Comparison of ENCODE assay signal across 17 mouse cellular contexts in the genomic region with DNA sequence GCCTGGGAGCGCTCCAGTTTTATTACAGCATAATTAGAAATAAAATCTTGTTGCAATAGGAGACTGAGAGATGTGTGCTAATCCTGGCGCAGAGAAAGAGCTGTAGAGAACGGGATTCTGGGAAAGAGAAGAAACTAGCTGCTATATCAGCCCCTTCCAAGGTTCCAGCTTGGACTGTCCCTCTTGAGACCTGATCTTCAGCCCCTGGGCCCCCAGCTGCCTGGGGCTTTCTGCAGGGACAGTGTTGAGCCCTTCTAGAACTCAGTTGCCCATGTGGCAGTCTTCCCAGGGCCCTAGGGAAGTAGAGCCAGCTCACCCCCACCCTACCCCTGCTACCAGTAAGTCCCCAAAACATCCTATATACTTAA.
DNase-seq lines count a peak whose midpoint lies in the region; ATAC-seq and TF ChIP-seq lines count a peak whose summit lies in the region.
"Had no signal": no experiment of that assay in that cellular context is flagged by ENCODE, and none has a peak within 500 bp of the region (broad histone marks: within the 10 kb centered on the region; RNA-seq: fewer than 3 reads in every experiment).

No protein-coding gene starts in this region.

- no peak for TF ChIP-seq CTCF in forebrain, postnatal 0 days (IDR thresholded peaks at IDR 0.05; ENCODE audit: low read depth)
- no peak for TF ChIP-seq CTCF in thymus, adult 2 months (IDR thresholded peaks at IDR 0.05; ENCODE audit: borderline replicate concordance, control insufficient read depth, extremely low read depth, insufficient read depth, low read length, poor library complexity)

- peak overlapping the region; percentile 92 for H3K27ac ChIP-seq in forebrain, embryonic 11.5 days (ENCODE audit: low read depth, low read length)
- H3K27ac ChIP-seq in forebrain, postnatal 0 days (ENCODE audit: low read depth, low read length), result peak overlapping the region; percentile 88
- H3K27ac ChIP-seq in midbrain, embryonic 10.5 days (replicated peaks), result peak overlapping the region; percentile 89
- H3K27ac ChIP-seq in neural tube, embryonic 13.5 days (replicated peaks), result peak overlapping the region; percentile 87
- H3K27ac ChIP-seq in thymus, adult 2 months (ENCODE audit: control insufficient read depth, insufficient read depth, low read length), result no peak overlapping the region
- H3K27ac ChIP-seq: embryonic facial prominence, embryonic 15.5 days; liver, embryonic 13.5 days had no signal

- H3K9me3 ChIP-seq in forebrain, embryonic 11.5 days (ENCODE audit: control insufficient read depth, low read length), result no peaks in the 10 kb centered on the region
- H3K9me3 ChIP-seq in forebrain, postnatal 0 days (ENCODE audit: low read length), result no peaks in the 10 kb centered on the region
- no peaks in the 10 kb centered on the region; the same call in 1 of the 2 replicates for H3K9me3 ChIP-seq in midbrain, embryonic 10.5 days (replicated peaks)
- no peaks in the 10 kb centered on the region for H3K9me3 ChIP-seq in neural tube, embryonic 13.5 days
- H3K9me3 ChIP-seq: embryonic facial prominence, embryonic 15.5 days; heart, embryonic 12.5 days; liver, embryonic 13.5 days had no signal

- WGBS in forebrain, embryonic 11.5 days, result 23% methylated on average over 3 of the region's 3 CpGs
- WGBS in forebrain, postnatal 0 days, result 11% methylated on average over 3 of the region's 3 CpGs
- 48% methylated on average over 3 of the region's 3 CpGs for WGBS in midbrain, embryonic 10.5 days
- 34% methylated on average over 3 of the region's 3 CpGs for WGBS in neural tube, embryonic 13.5 days
- 91% methylated on average over 3 of the region's 3 CpGs for WGBS in thymus, adult 2 months

- peak overlapping the region; percentile 1; the same call in 1 of the 2 replicates for H3K9ac ChIP-seq in forebrain, embryonic 11.5 days (ENCODE audit: low read length)
- H3K9ac ChIP-seq in forebrain, postnatal 0 days, result no peak overlapping the region
- H3K9ac ChIP-seq in neural tube, embryonic 13.5 days, result no peak overlapping the region
- H3K9ac ChIP-seq: embryonic facial prominence, embryonic 15.5 days; heart, embryonic 12.5 days; liver, embryonic 13.5 days had no signal

- no peak overlapping the region; the same call in 1 of the 2 replicates for H3K4me2 ChIP-seq in forebrain, embryonic 11.5 days (ENCODE audit: low read depth, low read length, severe bottlenecking)
- peak overlapping the region; percentile 36; the same call in 1 of the 2 replicates for H3K4me2 ChIP-seq in forebrain, postnatal 0 days (ENCODE audit: low read depth)
- peak overlapping the region; percentile 30; the same call in 1 of the 2 replicates for H3K4me2 ChIP-seq in neural tube, embryonic 13.5 days
- H3K4me2 ChIP-seq: embryonic facial prominence, embryonic 15.5 days; heart, embryonic 12.5 days; liver, embryonic 13.5 days had no signal

- no peaks in the 10 kb centered on the region; the same call in none of the 2 replicates for H3K27me3 ChIP-seq in forebrain, embryonic 11.5 days (ENCODE audit: control insufficient read depth, insufficient read depth, low read length)
- H3K27me3 ChIP-seq in forebrain, postnatal 0 days (ENCODE audit: insufficient read depth, low read length), result no peaks in the 10 kb centered on the region
- peaks cover 21% of the 10 kb centered on the region; the same call in 1 of the 2 replicates for H3K27me3 ChIP-seq in midbrain, embryonic 10.5 days (ENCODE audit: low read depth, poor library complexity, severe bottlenecking)
- H3K27me3 ChIP-seq in neural tube, embryonic 13.5 days, result no peaks in the 10 kb centered on the region
- no peaks in the 10 kb centered on the region for H3K27me3 ChIP-seq in thymus, adult 2 months (ENCODE audit: control insufficient read depth, insufficient read depth, low read length)
- H3K27me3 ChIP-seq: embryonic facial prominence, embryonic 15.5 days; liver, embryonic 13.5 days had no signal

- no peak overlapping the region for H3K4me3 ChIP-seq in forebrain, embryonic 11.5 days (ENCODE audit: low read depth, low read length)
- H3K4me3 ChIP-seq in forebrain, postnatal 0 days (ENCODE audit: low read depth, low read length), result no peak overlapping the region
- peak overlapping the region; percentile 36 for H3K4me3 ChIP-seq in midbrain, embryonic 10.5 days
- no peak overlapping the region for H3K4me3 ChIP-seq in neural tube, embryonic 13.5 days
- no peak overlapping the region for H3K4me3 ChIP-seq in thymus, adult 2 months (ENCODE audit: control insufficient read depth, insufficient read depth, low read length)
- H3K4me3 ChIP-seq: embryonic facial prominence, embryonic 15.5 days; heart, embryonic 12.5 days; liver, embryonic 13.5 days had no signal

- no peaks in the 10 kb centered on the region for H3K36me3 ChIP-seq in forebrain, embryonic 11.5 days (ENCODE audit: control insufficient read depth, insufficient read depth, low read length)
- H3K36me3 ChIP-seq in forebrain, postnatal 0 days (ENCODE audit: insufficient read depth), result no peaks in the 10 kb centered on the region
- H3K36me3 ChIP-seq in midbrain, embryonic 10.5 days, result no peaks in the 10 kb centered on the region
- no peaks in the 10 kb centered on the region for H3K36me3 ChIP-seq in neural tube, embryonic 13.5 days
- no peaks in the 10 kb centered on the region for H3K36me3 ChIP-seq in thymus, adult 2 months (ENCODE audit: control insufficient read depth, insufficient read depth, low read length)
- H3K36me3 ChIP-seq: embryonic facial prominence, embryonic 15.5 days; heart, embryonic 12.5 days; liver, embryonic 13.5 days had no signal

- TF ChIP-seq POLR2A in thymus, adult 2 months (IDR thresholded peaks at IDR 0.05; ENCODE audit: control insufficient read depth, extremely low read depth, insufficient read depth, low read length, poor library complexity), result no peak

- intact Hi-C loops in left cerebral cortex, postnatal 4 days (cut with DNase I), result no loop called here

- ATAC-seq in forebrain, embryonic 11.5 days (replicated peaks; ENCODE audit: low FRiP score), result peak; percentile 66
- no peak for ATAC-seq in forebrain, postnatal 0 days
- ATAC-seq in neural tube, embryonic 13.5 days (ENCODE audit: low read depth), result peak; percentile 24; the same call in 1 of the 2 replicates

- DNase-seq in forebrain, embryonic 11.5 days (ENCODE audit: low spot score), result no peak
- no peak for DNase-seq in forebrain, postnatal 0 days
- DNase-seq in midbrain, embryonic 10.5 days (ENCODE audit: low spot score), result peak; percentile 54
- no peak for DNase-seq in left cerebral cortex, postnatal 4 days
- DNase-seq in layer of hippocampus, postnatal 10 days (ENCODE audit: low spot score in 2 of 2), result no peak
- DNase-seq in thymus, adult 2 months, result no peak
- DNase-seq: adrenal gland, adult 8-10 months; cerebellum, adult 18-20 months; heart, postnatal 4 days; kidney, adult 2 months; kidney, postnatal 25 days; liver, embryonic 13.5 days; right cerebral cortex, adult 18-20 months; thymus, postnatal 4 days had no signal

- peaks cover 20% of the 10 kb centered on the region for H3K4me1 ChIP-seq in forebrain, embryonic 11.5 days (replicated peaks; ENCODE audit: control insufficient read depth, insufficient read depth, low read length)
- peaks cover 19% of the 10 kb centered on the region for H3K4me1 ChIP-seq in forebrain, postnatal 0 days (ENCODE audit: insufficient read depth)
- peaks cover 71% of the 10 kb centered on the region for H3K4me1 ChIP-seq in midbrain, embryonic 10.5 days
- peaks cover 43% of the 10 kb centered on the region for H3K4me1 ChIP-seq in neural tube, embryonic 13.5 days (replicated peaks)
- H3K4me1 ChIP-seq in thymus, adult 2 months (replicated peaks; ENCODE audit: control insufficient read depth, insufficient read depth, low read length), result no peaks in the 10 kb centered on the region
- H3K4me1 ChIP-seq: liver, embryonic 13.5 days had no signal
